Comparison of ENCODE assay signal across 11 mouse cellular contexts in the genomic region with DNA sequence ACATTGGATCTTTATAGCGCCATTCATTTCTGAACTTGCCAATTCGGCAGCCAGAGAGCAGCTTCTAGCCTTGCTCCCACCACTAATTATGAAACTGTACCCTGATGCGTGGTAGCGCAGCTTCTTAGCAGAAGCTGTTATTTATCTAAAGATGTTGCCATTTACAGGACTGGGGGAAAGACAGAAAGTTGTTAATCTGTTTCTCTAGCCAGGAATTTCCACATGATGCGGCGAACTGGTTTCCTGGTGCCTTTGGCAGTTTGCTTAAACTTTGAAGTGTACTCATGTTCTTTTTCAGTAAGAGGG.
DNase-seq lines count a peak whose midpoint lies in the region; ATAC-seq and TF ChIP-seq lines count a peak whose summit lies in the region.
"Had no signal": no experiment of that assay in that cellular context is flagged by ENCODE, and none has a peak within 500 bp of the region (broad histone marks: within the 10 kb centered on the region; RNA-seq: fewer than 3 reads in every experiment).

No protein-coding gene starts in this region.

- TF ChIP-seq POLR2A in cerebellum, adult 2 months (IDR thresholded peaks at IDR 0.05; ENCODE audit: borderline replicate concordance, insufficient read depth, low read length) = no peak

- H3K4me2 ChIP-seq in kidney, embryonic 16.5 days (replicated peaks; ENCODE audit: low read depth, low read length) = peak overlapping the region; percentile 49
- peak overlapping the region; percentile 20; the same call in 1 of the 2 replicates for H3K4me2 ChIP-seq in embryonic facial prominence, embryonic 11.5 days (ENCODE audit: low read depth, low read length)
- peak overlapping the region; percentile 33 for H3K4me2 ChIP-seq in forebrain, postnatal 0 days (ENCODE audit: low read depth)
- peak overlapping the region; percentile 37 for H3K4me2 ChIP-seq in midbrain, embryonic 14.5 days (ENCODE audit: low read length)

- peak overlapping the region; percentile 5; the same call in 1 of the 2 replicates for H3K9ac ChIP-seq in kidney, embryonic 16.5 days (replicated peaks; ENCODE audit: low read length)
- no peak overlapping the region for H3K9ac ChIP-seq in embryonic facial prominence, embryonic 11.5 days (replicated peaks; ENCODE audit: low read length)
- no peak overlapping the region for H3K9ac ChIP-seq in forebrain, postnatal 0 days
- no peak overlapping the region for H3K9ac ChIP-seq in midbrain, embryonic 14.5 days (replicated peaks; ENCODE audit: low read length)

- no peaks in the 10 kb centered on the region for H3K9me3 ChIP-seq in kidney, embryonic 16.5 days (ENCODE audit: low read length)
- H3K9me3 ChIP-seq in embryonic facial prominence, embryonic 11.5 days (replicated peaks; ENCODE audit: control insufficient read depth, low read length) = no peaks in the 10 kb centered on the region
- no peaks in the 10 kb centered on the region for H3K9me3 ChIP-seq in forebrain, postnatal 0 days (ENCODE audit: low read length)
- H3K9me3 ChIP-seq in midbrain, embryonic 14.5 days (ENCODE audit: control insufficient read depth, low read length) = no peaks in the 10 kb centered on the region

- peaks cover 12% of the 10 kb centered on the region for H3K4me1 ChIP-seq in kidney, embryonic 16.5 days (ENCODE audit: insufficient read depth, low read length)
- H3K4me1 ChIP-seq in embryonic facial prominence, embryonic 11.5 days (ENCODE audit: control insufficient read depth, insufficient read depth, low read length) = no peaks in the 10 kb centered on the region
- H3K4me1 ChIP-seq in forebrain, postnatal 0 days (ENCODE audit: insufficient read depth) = no peaks in the 10 kb centered on the region
- no peaks in the 10 kb centered on the region for H3K4me1 ChIP-seq in midbrain, embryonic 14.5 days (ENCODE audit: control insufficient read depth, insufficient read depth, low read length)
- H3K4me1 ChIP-seq in cerebellum, adult 2 months (ENCODE audit: control insufficient read depth, insufficient read depth, low read length) = peaks cover 17% of the 10 kb centered on the region

- H3K27ac ChIP-seq in kidney, embryonic 16.5 days (ENCODE audit: low read length) = no peak overlapping the region
- H3K27ac ChIP-seq in embryonic facial prominence, embryonic 11.5 days (replicated peaks; ENCODE audit: low read depth, low read length) = no peak overlapping the region
- H3K27ac ChIP-seq in forebrain, postnatal 0 days (ENCODE audit: low read depth, low read length) = no peak overlapping the region
- H3K27ac ChIP-seq in midbrain, embryonic 14.5 days (replicated peaks; ENCODE audit: low read depth, low read length) = no peak overlapping the region
- H3K27ac ChIP-seq in cerebellum, adult 2 months (ENCODE audit: insufficient read depth, low read length) = no peak overlapping the region

- DNase-seq in kidney, postnatal 25 days = no peak
- no peak for DNase-seq in embryonic facial prominence, embryonic 11.5 days (ENCODE audit: low spot score)
- peak; percentile 20 for DNase-seq in forebrain, postnatal 0 days
- no peak for DNase-seq in midbrain, embryonic 14.5 days
- no peak for DNase-seq in cerebellum, adult 2 months
- DNase-seq in ovary, adult 18-20 months (ENCODE audit: low spot score) = no peak
- DNase-seq in urinary bladder, postnatal 14 days (ENCODE audit: low spot score) = no peak
- DNase-seq: cerebellum, adult 11-12 months; gastrocnemius, postnatal 10 days; thymus, postnatal 36 days had no signal

- H3K4me3 ChIP-seq in kidney, embryonic 16.5 days (ENCODE audit: low read length) = peak overlapping the region; percentile 31
- no peak overlapping the region for H3K4me3 ChIP-seq in embryonic facial prominence, embryonic 11.5 days (ENCODE audit: low read depth, low read length)
- peak overlapping the region; percentile 11 for H3K4me3 ChIP-seq in forebrain, postnatal 0 days (ENCODE audit: low read depth, low read length)
- H3K4me3 ChIP-seq in midbrain, embryonic 14.5 days (replicated peaks; ENCODE audit: low read depth, low read length) = no peak overlapping the region
- H3K4me3 ChIP-seq in cerebellum, adult 2 months (replicated peaks; ENCODE audit: insufficient read depth, low read depth, low read length) = no peak overlapping the region

- no peaks in the 10 kb centered on the region for H3K27me3 ChIP-seq in kidney, embryonic 16.5 days (ENCODE audit: insufficient read depth, low read length)
- H3K27me3 ChIP-seq in embryonic facial prominence, embryonic 11.5 days (ENCODE audit: control insufficient read depth, insufficient read depth, low read length) = no peaks in the 10 kb centered on the region; the same call in 1 of the 2 replicates
- no peaks in the 10 kb centered on the region for H3K27me3 ChIP-seq in forebrain, postnatal 0 days (ENCODE audit: insufficient read depth, low read length)
- H3K27me3 ChIP-seq in midbrain, embryonic 14.5 days (ENCODE audit: control insufficient read depth, insufficient read depth, low read length) = no peaks in the 10 kb centered on the region
- no peaks in the 10 kb centered on the region for H3K27me3 ChIP-seq in cerebellum, adult 2 months (ENCODE audit: control insufficient read depth, insufficient read depth, low read length)

- no peak for TF ChIP-seq CTCF in forebrain, postnatal 0 days (IDR thresholded peaks at IDR 0.05; ENCODE audit: low read depth)
- no peak for TF ChIP-seq CTCF in cerebellum, adult 2 months (IDR thresholded peaks at IDR 0.05; ENCODE audit: borderline replicate concordance, insufficient read depth, low read depth, low read length)

- H3K36me3 ChIP-seq in kidney, embryonic 16.5 days (ENCODE audit: insufficient read depth, low read length) = no peaks in the 10 kb centered on the region
- H3K36me3 ChIP-seq in embryonic facial prominence, embryonic 11.5 days (replicated peaks; ENCODE audit: control insufficient read depth, insufficient read depth, low read depth, low read length) = no peaks in the 10 kb centered on the region
- H3K36me3 ChIP-seq in forebrain, postnatal 0 days (ENCODE audit: insufficient read depth) = no peaks in the 10 kb centered on the region
- no peaks in the 10 kb centered on the region for H3K36me3 ChIP-seq in midbrain, embryonic 14.5 days (ENCODE audit: control insufficient read depth, insufficient read depth, low read length)

- whole genome bisulfite sequencing in kidney, embryonic 16.5 days = 8% methylated on average over 6 of the region's 6 CpGs
- 27% methylated on average over 6 of the region's 6 CpGs for WGBS in embryonic facial prominence, embryonic 11.5 days
- 9% methylated on average over 6 of the region's 6 CpGs for WGBS in forebrain, postnatal 0 days
- 23% methylated on average over 6 of the region's 6 CpGs for WGBS in midbrain, embryonic 14.5 days
- 77% methylated on average over 6 of the region's 6 CpGs for WGBS in cerebellum, adult 2 months

- ATAC-seq in kidney, embryonic 16.5 days (ENCODE audit: low FRiP score, low TSS enrichment) = no peak
- ATAC-seq in embryonic facial prominence, embryonic 11.5 days (replicated peaks; ENCODE audit: insufficient number of reproducible peaks, low FRiP score, low TSS enrichment, low read depth) = no peak
- ATAC-seq in forebrain, postnatal 0 days = no peak
- no peak for ATAC-seq in midbrain, embryonic 14.5 days (ENCODE audit: low FRiP score, low TSS enrichment)

Comparison
In these comparisons a context has a peak if more than half of its experiments do, and no peak if none do; other contexts are left out.
1. H3K4me3 ChIP-seq: peak in kidney, embryonic 16.5 days (single experiment) and forebrain, postnatal 0 days (single experiment); none in embryonic facial prominence, embryonic 11.5 days (single experiment), midbrain, embryonic 14.5 days (single experiment) and cerebellum, adult 2 months (single experiment).
2. Peak in every context shown above with its lines, with median percentiles within 50 percentile points of each other: H3K4me2 ChIP-seq.